Mouse (Mus musculus) heart, postnatal 0 days (tissue): Measurements from ENCODE around the gene Vezt. TPM values are rescaled to one million over a fixed set of nuclear protein-coding genes. Genes with fewer than 3 reads are reported as not detected.
A peak's percentile ranks its signal among the peaks of the same experiment; 100 is the strongest.

Source experiments
- ATAC-seq: fragments of 200-750 bp; cut with Nextera tagmentation; 2 replicates; pipeline ENCODE4 v1.8.0; 2017; ENCODE audit warnings: low read depth, moderate number of reproducible peaks, moderate library complexity; ENCODE audit not compliant: insufficient read depth
- DNase-seq: peaks from one replicate; pipeline ENCODE4 v3.0.0-alpha.2; 2016; ENCODE audit warnings: low spot score
- H3K27ac ChIP-seq: fragments of 300-500 bp; sonication (generic); 2 replicates; pipeline ENCODE4 v1.5.1; 2014; ENCODE audit warnings: low read depth, mild to moderate bottlenecking
- H3K27me3 ChIP-seq: fragments of 300-500 bp; sonication (generic); 2 replicates; pipeline ENCODE4 v1.6.1; 2014; ENCODE audit warnings: low read length, mixed read lengths; ENCODE audit not compliant: control insufficient read depth, insufficient read depth
- H3K36me3 ChIP-seq: fragments of 300-500 bp; sonication (generic); replicated peaks from 2 replicates; pipeline ENCODE4 v1.6.1; 2014; ENCODE audit warnings: low read length, mixed read lengths; ENCODE audit not compliant: control insufficient read depth, insufficient read depth
- H3K4me1 ChIP-seq: fragments of 300-500 bp; sonication (generic); 2 replicates; pipeline ENCODE4 v1.6.1; 2014; ENCODE audit warnings: antibody characterized with exemption; ENCODE audit not compliant: control insufficient read depth, insufficient read depth
- H3K4me2 ChIP-seq: fragments of 300-500 bp; sonication (generic); 2 replicates; pipeline ENCODE4 v1.6.1; 2014; ENCODE audit warnings: low read depth, mild to moderate bottlenecking, low read length, moderate library complexity
- H3K4me3 ChIP-seq: fragments of 300-500 bp; sonication (generic); 2 replicates; pipeline ENCODE4 v1.5.1; 2014; ENCODE audit warnings: low read depth, low read length
- H3K9ac ChIP-seq: fragments of 300-500 bp; sonication (generic); replicated peaks from 2 replicates; pipeline ENCODE4 v1.6.1; 2014; ENCODE audit warnings: low read depth, low read length, mixed read lengths
- H3K9me3 ChIP-seq: fragments of 300-500 bp; sonication (generic); replicated peaks from 2 replicates; pipeline ENCODE4 v1.6.1; 2016; ENCODE audit warnings: low read length; ENCODE audit not compliant: control insufficient read depth
- CTCF ChIP-seq: IDR thresholded peaks from 2 replicates; pipeline ENCODE4 v1.5.1; 2016; ENCODE audit warnings: antibody characterized with exemption, control low read depth, low read depth
- EP300 ChIP-seq: IDR thresholded peaks from 2 replicates; pipeline ENCODE4 v1.6.1; 2016; ENCODE audit warnings: antibody characterized with exemption, low read depth
- WGBS: fragments of 180-500 bp; shearing (Covaris S2); extraction: QIAGEN DNeasy Blood & Tissue Kit; methylation state at CpG from one replicate; pipeline ENCODE4 v1.1.7; 2014; 5-methylcytosine and 5-hydroxymethylcytosine counted together
- polyA plus RNA-seq: library from polyadenylated mRNA; unstranded; fragments of >200 nt; fragmentation: Nextera tagmentation; extraction: Ambion mirVana; gene quantifications from 2 replicates; pipeline ENCODE4 v1.2.1, GENCODE M21; 2015
- total RNA-seq: library from RNA; depleted of rRNA; stranded (reverse); fragments of >200 nt; gene quantifications from 2 replicates; pipeline ENCODE4 v1.2.3, GENCODE M21; 2014; ENCODE audit warnings: low replicate concordance

Gene Vezt
- total and polyA plus RNA-seq, 2 experiments from 2014 or later, result 23.8 to 25.8 TPM

- Histone ChIP-seq H3K4me1 (no peaks in the 10 kb centered on the region; the same call in 1 of the 2 replicates), H3K36me3 (peaks cover 19% of the 10 kb centered on the region), H3K4me2 (no peak overlapping the region), H3K27ac (no peak overlapping the region), H3K27me3 (no peaks in the 10 kb centered on the region), H3K9me3 (no peaks in the 10 kb centered on the region), H3K9ac (no peak overlapping the region), H3K4me3 (no peak overlapping the region)
- 81% methylated on average over 3 of the region's 3 CpGs for WGBS
- no peak for TF ChIP-seq EP300
- no peak for TF ChIP-seq CTCF
- DNase-seq, result no peak
- no peak for ATAC-seq
These were observed 25.5 kb downstream of the Vezt start for GRCm38 (mm10) chr10:94009991-94010679.

DNA sequence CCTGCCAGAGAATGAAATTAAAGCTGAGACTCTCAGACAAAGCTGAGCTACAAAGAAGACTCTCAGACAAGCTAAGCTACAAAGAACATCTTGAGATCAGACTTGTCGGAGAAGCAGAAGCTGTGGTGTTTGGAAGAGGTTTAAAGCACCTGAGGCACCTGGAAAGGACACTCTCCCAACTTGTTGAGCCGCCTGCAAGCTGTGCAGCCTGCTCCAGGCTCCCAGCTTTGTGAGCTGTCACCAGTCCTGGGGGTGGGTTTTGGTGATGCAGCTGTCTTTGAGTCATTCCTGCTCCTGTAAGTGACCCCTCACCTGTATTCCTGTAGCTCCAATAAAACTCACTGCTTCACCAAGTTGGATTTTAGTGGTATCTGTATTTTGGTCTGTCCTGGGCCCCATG lies 27.3 kb downstream of the Vezt start:
- DNase-seq (no peak), ATAC-seq (no peak)
- no peak overlapping the region for H3K9ac ChIP-seq
- peaks cover 30% of the 10 kb centered on the region for H3K36me3 ChIP-seq
- H3K4me3 ChIP-seq, result no peak overlapping the region
- H3K27me3 ChIP-seq, result no peaks in the 10 kb centered on the region
- H3K4me2 ChIP-seq, result no peak overlapping the region
- no peak for TF ChIP-seq EP300
- TF ChIP-seq CTCF, result no peak
- H3K4me1 ChIP-seq, result no peaks in the 10 kb centered on the region; the same call in 1 of the 2 replicates
- WGBS, result 95% methylated on average over 2 of the region's 2 CpGs
- no peak overlapping the region for H3K27ac ChIP-seq
- no peaks in the 10 kb centered on the region for H3K9me3 ChIP-seq

DNA sequence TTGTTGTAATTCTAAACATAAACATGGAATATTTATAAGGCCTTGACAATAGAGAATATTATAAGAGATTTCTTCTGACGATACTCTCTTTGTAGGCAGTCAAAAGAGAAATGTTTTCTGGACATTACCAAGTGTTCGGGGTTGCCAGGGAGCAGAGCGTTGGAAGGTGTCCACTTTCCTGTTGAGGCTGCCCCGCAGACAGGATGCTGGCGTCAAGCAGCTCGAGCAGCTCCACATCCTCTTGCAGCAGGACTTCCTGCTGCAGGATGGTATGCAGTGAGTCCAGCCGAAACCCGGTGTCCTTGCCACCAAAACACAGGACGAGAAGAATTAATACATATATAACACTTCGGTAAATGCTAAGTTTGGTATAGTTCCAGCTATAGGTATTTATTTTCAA lies 35.4 kb downstream of the Vezt start:
- H3K36me3 ChIP-seq, result peaks cover 85% of the 10 kb centered on the region
- WGBS, result 64% methylated on average over 10 of the region's 10 CpGs
- no peak overlapping the region for H3K9ac ChIP-seq
- DNase-seq (peak; percentile 23), ATAC-seq (no peak; the same call in 1 of the 2 replicates)
- no peak overlapping the region for H3K4me3 ChIP-seq
- TF ChIP-seq CTCF (no peak), EP300 (no peak)
- no peak overlapping the region for H3K27ac ChIP-seq
- no peak overlapping the region for H3K4me2 ChIP-seq
- H3K9me3 ChIP-seq, result no peaks in the 10 kb centered on the region
- H3K4me1 ChIP-seq, result no peaks in the 10 kb centered on the region
- no peaks in the 10 kb centered on the region for H3K27me3 ChIP-seq

DNA sequence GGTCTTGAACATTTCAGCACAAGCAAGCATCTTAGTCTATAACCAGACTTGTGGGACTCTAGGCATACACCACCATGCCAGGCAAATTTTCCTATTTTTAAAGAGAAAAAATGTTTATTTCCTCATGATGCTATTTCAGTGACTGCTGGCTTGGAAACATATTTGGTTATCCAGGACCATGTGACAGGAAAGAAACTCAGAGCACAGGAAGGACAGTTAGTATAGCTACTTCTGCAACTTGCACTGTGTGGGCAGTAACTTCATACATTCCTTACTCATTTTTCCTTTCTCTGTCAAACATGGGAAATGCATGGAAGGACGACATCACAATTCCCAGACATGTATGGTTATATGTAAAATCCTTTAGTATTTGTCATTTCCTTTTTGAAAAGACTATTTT lies 36.3 kb downstream of the Vezt start:
- Histone ChIP-seq H3K9me3 (no peaks in the 10 kb centered on the region), H3K4me1 (no peaks in the 10 kb centered on the region), H3K9ac (no peak overlapping the region), H3K4me3 (no peak overlapping the region), H3K27me3 (no peaks in the 10 kb centered on the region), H3K36me3 (peaks cover 85% of the 10 kb centered on the region), H3K27ac (peak overlapping the region; percentile 36; the same call in 1 of the 2 replicates), H3K4me2 (no peak overlapping the region)
- WGBS, result 67% methylated on average over 1 of the region's 1 CpGs
- no peak for DNase-seq
- TF ChIP-seq CTCF (no peak), EP300 (no peak)
- no peak for ATAC-seq

DNA sequence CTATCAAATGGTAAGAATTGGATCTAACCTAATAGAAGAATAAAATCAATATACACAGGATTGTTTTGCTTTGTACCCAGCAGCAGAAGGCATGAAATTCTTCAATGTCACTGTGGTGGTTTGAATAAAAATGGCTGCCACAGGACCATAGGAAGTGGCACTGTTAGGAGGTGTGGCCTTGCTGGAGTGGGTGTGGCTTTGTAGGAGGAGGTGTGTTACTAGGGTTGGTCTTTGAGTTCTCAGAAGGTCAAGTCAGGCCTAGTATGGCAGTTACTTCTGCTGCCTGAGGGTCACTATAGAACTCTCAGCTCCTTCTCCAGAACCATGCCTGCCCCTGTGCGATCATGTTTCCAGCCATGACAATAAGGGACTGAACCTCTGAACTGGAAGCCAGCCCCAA lies 40.5 kb downstream of the Vezt start:
- TF ChIP-seq EP300 (no peak), CTCF (no peak)
- Histone ChIP-seq H3K4me3 (no peak overlapping the region), H3K36me3 (peaks cover 85% of the 10 kb centered on the region), H3K4me2 (no peak overlapping the region), H3K27me3 (no peaks in the 10 kb centered on the region), H3K9me3 (no peaks in the 10 kb centered on the region), H3K4me1 (no peaks in the 10 kb centered on the region), H3K27ac (no peak overlapping the region), H3K9ac (no peak overlapping the region)
- ATAC-seq (peak; percentile 17; the same call in 1 of the 2 replicates), DNase-seq (no peak)
- WGBS, result 100% methylated on average over 1 of the region's 1 CpGs

DNA sequence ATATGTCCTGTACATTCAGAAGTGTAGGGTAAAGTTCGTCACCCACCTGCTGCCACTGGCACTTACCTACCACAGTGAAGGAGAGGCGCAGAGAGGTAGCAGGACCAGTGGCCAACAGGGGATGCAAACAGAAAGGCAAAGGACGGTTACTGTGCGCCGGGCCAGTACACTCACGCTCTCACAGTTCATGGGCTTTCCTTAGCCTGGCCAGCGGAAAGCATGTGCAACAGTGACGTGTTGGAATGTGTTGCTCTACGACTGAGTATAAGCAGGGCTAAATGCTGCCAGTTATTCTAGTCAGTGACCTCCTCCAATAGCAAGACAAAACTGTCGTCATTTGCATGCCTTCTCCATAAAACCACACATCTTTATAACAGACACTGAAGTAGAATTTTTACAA lies 41.5 kb downstream of the Vezt start:
- ATAC-seq, result peak; percentile 82
- H3K9me3 ChIP-seq, result no peaks in the 10 kb centered on the region
- DNase-seq, result peak; percentile 64
- 61% methylated on average over 10 of the region's 10 CpGs for WGBS
- no peak overlapping the region for H3K9ac ChIP-seq
- no peak overlapping the region for H3K4me3 ChIP-seq
- peaks cover 82% of the 10 kb centered on the region for H3K36me3 ChIP-seq
- no peak for TF ChIP-seq EP300
- TF ChIP-seq CTCF, result no peak
- H3K4me1 ChIP-seq, result no peaks in the 10 kb centered on the region
- 0 out of 2 replicates have a peak overlapping the region, but pooled peaks have one; percentile 38 for H3K27ac ChIP-seq
- H3K4me2 ChIP-seq, result no peak overlapping the region
- no peaks in the 10 kb centered on the region for H3K27me3 ChIP-seq
